Mouse (Mus musculus) granulocyte monocyte progenitor cell, adult 5-6 weeks (primary cell): ENCODE results near the gene Tec. TPM values are rescaled to one million over a fixed set of nuclear protein-coding genes. Genes with fewer than 3 reads are reported as not detected.

Experiments used
- ATAC-seq: replicated peaks from 2 replicates; pipeline ENCODE4 v1.8.0; 2016; ENCODE audit warnings: mild to moderate bottlenecking, moderate TSS enrichment, inconsistent platforms; ENCODE audit not compliant: poor library complexity, severe bottlenecking
- total RNA-seq, 2 experiments: library from RNA; stranded (forward) in 1 of 2; stranded (reverse) in 1 of 2; fragments of 200-712, 200-1000 nt in 1 of 2; fragments of >200 nt in 1 of 2; fragmentation: Nextera tagmentation in 1 of 2; gene quantifications; 2 replicates each; pipeline ENCODE4 v1.2.3; 2014 to 2017

Gene Tec
- total RNA-seq, 2 experiments from 2014 or later = 33.9 to 36.0 TPM

GRCm38 (mm10) chr5:72752585-72752984 is 115.7 kb downstream of the Tec start, which contains the start of gene Txk:
Gene Txk (minus strand): TSS chr5:72752777.
- ATAC-seq = no peak

GRCm38 (mm10) chr5:72751056-72751758 is 117.1 kb downstream of the Tec start:
- no peak for ATAC-seq

- no peak for ATAC-seq
These were observed 118.1 kb downstream of the Tec start for GRCm38 (mm10) chr5:72750226-72750625.

- no peak for ATAC-seq
These were observed 119.5 kb downstream of the Tec start for GRCm38 (mm10) chr5:72748659-72749265.

GRCm38 (mm10) chr5:72747384-72747783 is 120.9 kb downstream of the Tec start:
- no peak for ATAC-seq

GRCm38 (mm10) chr5:72746461-72746860 is 121.8 kb downstream of the Tec start:
- no peak for ATAC-seq

GRCm38 (mm10) chr5:72743103-72743502 is 125.2 kb downstream of the Tec start:
- no peak for ATAC-seq

- no peak for ATAC-seq
These were observed 131.4 kb downstream of the Tec start for GRCm38 (mm10) chr5:72736868-72737267.

- no peak for ATAC-seq
These were observed 131.8 kb downstream of the Tec start for GRCm38 (mm10) chr5:72736437-72736836.

GRCm38 (mm10) chr5:72735763-72736162 is 132.5 kb downstream of the Tec start:
- no peak for ATAC-seq

- ATAC-seq = no peak
These were observed 135.4 kb downstream of the Tec start for GRCm38 (mm10) chr5:72732885-72733284.

- peak; percentile 66 for ATAC-seq
These were observed 142.9 kb downstream of the Tec start for GRCm38 (mm10) chr5:72725404-72725803.

- ATAC-seq = peak; percentile 80
These were observed 144.9 kb downstream of the Tec start for GRCm38 (mm10) chr5:72723429-72723828.

- ATAC-seq = no peak
These were observed 147.7 kb downstream of the Tec start for GRCm38 (mm10) chr5:72720587-72720986.

- peak; percentile 81 for ATAC-seq
These were observed 157.6 kb downstream of the Tec start for GRCm38 (mm10) chr5:72710572-72711278.

GRCm38 (mm10) chr5:72709976-72710375 is 158.3 kb downstream of the Tec start:
- no peak for ATAC-seq

- no peak for ATAC-seq
These were observed 158.8 kb downstream of the Tec start for GRCm38 (mm10) chr5:72709451-72709850.

GRCm38 (mm10) chr5:72706722-72707121 is 161.6 kb downstream of the Tec start:
- no peak for ATAC-seq

- no peak for ATAC-seq
These were observed 162.2 kb downstream of the Tec start for GRCm38 (mm10) chr5:72706095-72706494.
